Mouse (Mus musculus) Patski (cell line): ENCODE results near the gene Olfr1359. TPM values are rescaled to one million over a fixed set of nuclear protein-coding genes. Genes with fewer than 3 reads are reported as not detected.
"Not testable (repeated sequence)": the region's sequence is repeated elsewhere in the genome, so short reads cannot be mapped to it uniquely, and the experiment has no call there.

ENCODE experiments used
- ATAC-seq: fragments of 100-300 bp; one replicate; pipeline ENCODE4 v1.8.0; 2021
- CTCF ChIA-PET: fragments of 350-600 bp; sonication (Branson Sonifier 250); formaldehyde crosslinking; loops from one replicate; lab custom pipeline; 2022; ENCODE audit warnings: inconsistent platforms; lab: Charles Lee
- POLR2A ChIA-PET: fragments of 350-600 bp; sonication (Branson Sonifier 250); formaldehyde crosslinking; loops from one replicate; lab custom pipeline; 2022; ENCODE audit warnings: antibody characterized with exemption, inconsistent platforms; lab: Charles Lee
- DNase-seq: peaks from one replicate; pipeline ENCODE4 v3.0.0-alpha.2; 2011; ENCODE audit warnings: low read depth, low spot score
- H3K27me3 ChIP-seq: fragments of 371-371 bp; one replicate; pipeline ENCODE4 v1.5.1; 2021
- CTCF ChIP-seq: fragments of 100-300 bp; IDR thresholded peaks from one replicate; pipeline ENCODE4 v1.5.1; 2021
- in situ Hi-C: fragments of 300-500 bp; cut with MboI; formaldehyde crosslinking; loops from 3 replicates; pipeline ENCODE4 v1.11.1; 2018; ENCODE audit warnings: low pct_unique_long_range_greater_than_20kb, mixed read lengths
- polyA plus RNA-seq: library from polyadenylated mRNA; unstranded; gene quantifications from one replicate; pipeline ENCODE4 v1.2.3, GENCODE M21; 2021

The Olfr1359 gene
- not detected for polyA plus RNA-seq

- DNase-seq, result no peak
- TF ChIP-seq CTCF, result no peak
- ChIA-PET CTCF (interaction anchor here (1.4 kb wide), 1 partner anchor 10 kb away, joined by 4 read pairs; no protein-coding TSS in a partner anchor), POLR2A (no interaction called here)
- ATAC-seq, result no peak
- H3K27me3 ChIP-seq, result peaks cover 9% of the 10 kb centered on the region
- in situ Hi-C loops, result no loop called here
Measured at GRCm38 (mm10) chr13:21697811-21698210, at the start of gene Olfr1359. Olfr1359 (plus strand) TSS chr13:21698111.

DNA sequence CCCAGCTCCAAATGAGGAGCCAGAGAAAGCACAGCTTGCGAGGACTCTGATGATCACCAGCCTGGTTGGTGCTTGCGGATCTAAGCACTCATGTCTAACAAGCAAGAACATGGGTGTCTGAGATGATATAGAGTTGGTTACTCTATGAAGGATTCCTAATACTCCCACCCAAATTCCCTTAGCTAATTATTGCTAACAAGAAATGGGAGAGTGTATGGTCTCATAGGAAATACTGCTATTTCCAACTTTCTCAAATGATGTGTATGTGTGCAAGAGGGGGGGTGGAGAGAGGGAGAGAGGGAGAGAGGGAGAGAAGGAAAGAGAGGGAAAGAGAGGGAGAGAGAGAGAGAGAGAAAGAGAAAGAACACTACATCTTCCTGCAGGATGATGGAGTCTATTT lies 34.6 kb upstream of the Olfr1359 start, which contains the start of gene Olfr1361:
TSS of gene Olfr1361 (minus strand) at position 101 of the 400 bp plus-strand sequence.
- ChIA-PET CTCF (no interaction called here), POLR2A (interaction anchor here (0.5 kb wide), 1 partner anchor 371 kb away, joined by 4 read pairs; no protein-coding TSS in a partner anchor)
- no peak for TF ChIP-seq CTCF
- no peak for ATAC-seq
- no peak for DNase-seq
- in situ Hi-C loops, result no loop called here
- peaks cover 45% of the 10 kb centered on the region for H3K27me3 ChIP-seq

DNA sequence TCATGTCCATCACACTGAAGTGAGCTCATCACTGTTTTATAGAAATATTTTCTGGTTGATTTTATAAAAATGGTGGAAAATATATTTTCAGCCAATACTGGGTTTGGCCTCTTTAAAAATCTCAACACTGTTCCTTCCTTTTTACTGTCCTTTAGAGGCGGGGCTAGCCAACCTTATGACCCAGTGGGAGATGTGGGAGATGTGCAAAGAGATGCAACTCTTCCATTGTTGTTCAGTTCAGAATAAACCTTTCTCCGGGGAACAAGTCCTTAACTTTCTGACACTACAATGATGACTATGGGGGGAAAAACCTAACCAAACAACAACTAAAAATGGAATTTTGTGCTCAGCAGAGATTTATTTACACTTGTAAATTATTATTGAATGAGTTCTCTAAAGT lies 20.6 kb upstream of the Olfr1359 start, which contains the start of gene Olfr1360:
TSS of gene Olfr1360 (minus strand) at position 101 of the 400 bp plus-strand sequence.
- ChIA-PET POLR2A (no interaction called here), CTCF (no interaction called here)
- DNase-seq, result no peak
- in situ Hi-C loops, result no loop called here
- H3K27me3 ChIP-seq, result peaks cover 20% of the 10 kb centered on the region
- ATAC-seq, result no peak
- no peak for TF ChIP-seq CTCF

GRCm38 (mm10) chr13:21706669-21707068 lies 8.8 kb downstream of the Olfr1359 start:
- DNase-seq (no peak), ATAC-seq (no peak)
- no peak for TF ChIP-seq CTCF
- in situ Hi-C loops, result no loop called here
- POLR2A ChIA-PET, result no interaction called here
- H3K27me3 ChIP-seq, result peaks cover 20% of the 10 kb centered on the region
- CTCF ChIA-PET, result no interaction called here

GRCm38 (mm10) chr13:21710031-21710711 lies 12.3 kb downstream of the Olfr1359 start:
- POLR2A ChIA-PET, result no interaction called here
- H3K27me3 ChIP-seq, result peaks cover 10% of the 10 kb centered on the region
- in situ Hi-C loops, result loop anchor here (5.0 to 10.0 kb wide), 4 partner anchors 332 to 1825 kb away; partner anchors contain the start of genes Abt1, Hist1h2af, Hist1h2ag and Hist1h2bj
- peak; percentile 88 for TF ChIP-seq CTCF
- DNase-seq (peak; percentile 64), ATAC-seq (peak; percentile 84)
- CTCF ChIA-PET, result interaction anchor here (1.0 kb wide), 1 partner anchor 15 kb away, joined by 3 read pairs; no protein-coding TSS in a partner anchor

DNA sequence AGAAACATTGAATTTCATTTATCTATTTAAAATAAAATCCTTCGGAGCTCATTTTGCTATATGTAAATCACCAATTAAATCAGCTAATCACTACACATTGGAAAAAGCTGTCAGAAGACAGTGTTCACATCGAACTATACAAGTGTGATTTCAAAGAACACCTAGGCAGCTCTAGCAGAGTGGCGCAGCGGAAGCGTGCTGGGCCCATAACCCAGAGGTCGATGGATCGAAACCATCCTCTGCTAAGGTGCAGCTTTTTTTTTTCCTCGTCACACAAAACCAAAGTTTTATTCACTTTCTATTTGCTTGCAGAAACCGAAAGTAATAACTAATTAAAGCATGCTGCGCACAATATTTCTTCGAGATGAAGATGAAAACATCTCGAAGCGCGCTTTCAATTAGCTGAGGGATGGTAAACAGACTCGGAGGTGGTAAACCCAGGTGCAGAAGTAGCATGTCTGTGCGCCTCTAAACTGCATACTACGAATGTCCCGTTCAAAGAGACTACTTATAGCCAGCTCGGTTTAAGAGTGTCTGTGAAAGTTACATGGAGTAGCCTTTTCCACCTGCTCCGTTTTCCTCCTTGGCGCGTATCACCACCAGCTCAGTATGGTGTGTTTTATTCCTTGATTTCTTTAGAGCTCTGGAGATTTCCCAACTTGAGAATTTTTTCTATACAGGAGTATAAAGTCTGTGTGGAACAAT lies 13.1 kb downstream of the Olfr1359 start:
- in situ Hi-C loops, result loop anchor here (5.0 to 10.0 kb wide), 4 partner anchors 331 to 1824 kb away; partner anchors contain the start of genes Abt1, Hist1h2af, Hist1h2ag and Hist1h2bj
- ATAC-seq, result peak; percentile 69
- no peak for DNase-seq
- TF ChIP-seq CTCF, result no peak
- POLR2A ChIA-PET, result interaction anchor here (0.5 to 0.7 kb wide), 3 partner anchors 537 to 1818 kb away, joined by 3 to 4 read pairs (median 4); no protein-coding TSS in a partner anchor
- H3K27me3 ChIP-seq, result peaks cover 6% of the 10 kb centered on the region
- CTCF ChIA-PET, result interaction anchor here (1.0 kb wide), 2 partner anchors 10 to 16 kb away, joined by 3 to 4 read pairs; no protein-coding TSS in a partner anchor

DNA sequence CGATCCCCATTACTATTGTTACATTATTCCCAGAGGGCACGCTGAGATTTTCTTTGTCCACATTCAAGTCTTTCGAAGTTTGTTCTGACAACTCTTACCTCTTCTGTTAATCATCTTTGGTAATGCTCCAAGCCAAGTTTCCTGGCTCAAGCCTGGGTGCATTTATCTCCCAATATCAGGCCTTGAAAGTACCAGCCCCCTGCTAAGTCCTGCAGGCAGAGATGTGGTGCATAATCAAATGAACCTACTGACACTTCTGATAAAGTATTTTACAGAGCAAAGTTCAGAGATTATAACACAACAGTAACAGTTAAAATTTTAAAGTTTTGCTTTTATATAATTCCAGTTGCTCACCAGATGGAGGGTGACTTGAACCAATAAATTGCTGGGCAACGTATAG lies 13.8 kb downstream of the Olfr1359 start:
- CTCF ChIA-PET, result interaction anchor here (1.0 kb wide), 1 partner anchor 9 kb away, joined by 4 read pairs; no protein-coding TSS in a partner anchor

GRCm38 (mm10) chr13:21714725-21715124 lies 16.8 kb downstream of the Olfr1359 start:
- ChIA-PET CTCF (interaction anchor here (0.6 kb wide), 1 partner anchor 18 kb away, joined by 3 read pairs; no protein-coding TSS in a partner anchor), POLR2A (no interaction called here)
- no peak for ATAC-seq
- in situ Hi-C loops, result loop anchor here (5.0 to 10.0 kb wide), 4 partner anchors 328 to 1820 kb away; partner anchors contain the start of genes Abt1, Hist1h2af, Hist1h2ag and Hist1h2bj
- DNase-seq, result no peak
- no peaks in the 10 kb centered on the region for H3K27me3 ChIP-seq
- peak; percentile 67 for TF ChIP-seq CTCF

More for the DNA sequence above, 13.8 kb downstream of the Olfr1359 start:
- in situ Hi-C loops, result loop anchor here (5.0 to 10.0 kb wide), 4 partner anchors 331 to 1823 kb away; partner anchors contain the start of genes Abt1, Hist1h2af, Hist1h2ag and Hist1h2bj
- no peak for TF ChIP-seq CTCF
- POLR2A ChIA-PET, result interaction anchor here (0.7 kb wide), 1 partner anchor 537 kb away, joined by 4 read pairs; no protein-coding TSS in a partner anchor
- no peak for DNase-seq
- H3K27me3 ChIP-seq, result no peaks in the 10 kb centered on the region
- no peak for ATAC-seq

DNA sequence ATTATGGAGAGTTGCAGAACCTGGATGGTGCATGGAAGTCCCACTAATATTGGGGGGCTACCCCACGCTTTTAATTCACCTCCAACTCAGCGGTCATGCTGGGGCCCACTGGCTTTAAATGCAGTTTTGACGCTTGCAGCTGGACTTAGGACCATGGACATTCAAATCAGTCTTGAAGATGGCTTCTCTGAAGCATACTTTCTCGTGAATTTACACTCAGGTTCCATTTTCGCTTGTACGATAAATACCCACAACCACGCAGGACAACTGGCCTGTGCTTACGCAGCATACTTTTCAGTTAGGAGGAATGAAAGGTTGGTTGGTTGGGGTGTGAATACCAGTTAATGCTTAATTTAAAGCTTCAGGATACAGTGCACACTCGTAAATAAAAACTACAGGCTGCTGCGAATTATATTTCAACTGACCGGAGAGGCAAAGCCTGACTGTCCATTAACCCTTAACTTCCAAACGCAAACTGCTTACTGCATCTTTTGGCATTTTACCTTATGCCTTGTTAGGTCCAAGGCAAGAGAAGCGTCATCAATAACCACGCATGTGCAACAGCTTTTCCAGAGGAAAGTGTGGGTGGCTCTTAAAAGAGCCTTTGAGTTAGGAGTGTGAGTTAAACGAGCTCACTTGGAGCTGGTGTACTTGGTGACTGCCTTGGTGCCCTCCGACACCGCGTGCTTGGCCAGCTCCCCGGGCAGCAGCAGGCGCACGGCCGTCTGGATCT lies 17.4 kb downstream of the Olfr1359 start:
- TF ChIP-seq CTCF, result no peak
- CTCF ChIA-PET, result interaction anchor here (0.6 kb wide), 1 partner anchor 18 kb away, joined by 3 read pairs; no protein-coding TSS in a partner anchor
- in situ Hi-C loops, result loop anchor here (10.0 kb wide), 3 partner anchors 550 to 1820 kb away; partner anchors contain the start of genes Abt1, Hist1h2af, Hist1h3g and Hist1h4h
- DNase-seq (no peak), ATAC-seq (no peak)
- H3K27me3 ChIP-seq, result no peaks in the 10 kb centered on the region
- POLR2A ChIA-PET, result no interaction called here

GRCm38 (mm10) chr13:21715864-21716539 lies 18.1 kb downstream of the Olfr1359 start, which contains the start of the genes Hist1h2bl and Hist1h2ai:
Hist1h2bl (minus strand) TSS chr13:21716143.
Hist1h2ai (plus strand) TSS chr13:21716422.
- in situ Hi-C loops, result loop anchor here (10.0 kb wide), 3 partner anchors 551 to 1819 kb away; partner anchors contain the start of genes Abt1, Hist1h2af, Hist1h3g and Hist1h4h
- ATAC-seq (peak; percentile 83), DNase-seq (peak; percentile 84)
- POLR2A ChIA-PET, H3K27me3 ChIP-seq, CTCF ChIA-PET: not testable (repeated sequence)

DNA sequence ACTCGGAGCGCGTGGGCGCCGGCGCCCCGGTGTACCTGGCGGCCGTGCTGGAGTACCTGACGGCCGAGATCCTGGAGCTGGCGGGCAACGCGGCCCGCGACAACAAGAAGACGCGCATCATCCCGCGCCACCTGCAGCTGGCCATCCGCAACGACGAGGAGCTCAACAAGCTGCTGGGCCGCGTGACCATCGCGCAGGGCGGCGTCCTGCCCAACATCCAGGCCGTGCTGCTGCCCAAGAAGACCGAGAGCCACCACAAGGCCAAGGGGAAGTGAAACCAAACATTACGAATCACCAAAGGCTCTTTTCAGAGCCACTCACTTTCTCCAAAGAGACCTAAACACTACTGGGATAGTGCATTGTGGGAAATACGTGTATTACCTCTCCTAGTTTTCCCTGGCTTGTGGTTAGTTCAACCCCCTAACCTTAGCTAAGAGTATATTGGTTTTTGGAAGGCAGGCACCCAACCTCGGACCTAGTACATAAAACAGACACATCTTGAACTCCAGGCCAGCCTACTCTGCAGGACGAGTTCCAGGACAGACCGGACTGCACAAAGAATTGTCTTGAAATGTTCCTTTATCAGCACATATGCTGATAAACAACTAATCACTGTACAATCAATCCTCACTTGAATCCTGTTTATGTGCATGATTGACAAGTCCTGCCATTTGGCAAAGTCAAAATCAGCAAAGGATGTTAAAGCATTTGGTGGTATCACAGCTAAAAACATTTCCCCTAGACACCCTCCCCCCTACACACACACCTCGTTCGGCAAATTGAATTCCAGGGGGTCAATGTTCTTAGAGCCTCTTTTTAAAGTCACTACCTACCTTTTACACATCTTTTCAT lies 18.9 kb downstream of the Olfr1359 start:
- H3K27me3 ChIP-seq, CTCF ChIA-PET, DNase-seq, ATAC-seq, POLR2A ChIA-PET: not testable (repeated sequence)
- in situ Hi-C loops, result loop anchor here (10.0 kb wide), 3 partner anchors 552 to 1818 kb away; partner anchors contain the start of genes Abt1, Hist1h2af, Hist1h3g and Hist1h4h
